In the genomic region with DNA sequence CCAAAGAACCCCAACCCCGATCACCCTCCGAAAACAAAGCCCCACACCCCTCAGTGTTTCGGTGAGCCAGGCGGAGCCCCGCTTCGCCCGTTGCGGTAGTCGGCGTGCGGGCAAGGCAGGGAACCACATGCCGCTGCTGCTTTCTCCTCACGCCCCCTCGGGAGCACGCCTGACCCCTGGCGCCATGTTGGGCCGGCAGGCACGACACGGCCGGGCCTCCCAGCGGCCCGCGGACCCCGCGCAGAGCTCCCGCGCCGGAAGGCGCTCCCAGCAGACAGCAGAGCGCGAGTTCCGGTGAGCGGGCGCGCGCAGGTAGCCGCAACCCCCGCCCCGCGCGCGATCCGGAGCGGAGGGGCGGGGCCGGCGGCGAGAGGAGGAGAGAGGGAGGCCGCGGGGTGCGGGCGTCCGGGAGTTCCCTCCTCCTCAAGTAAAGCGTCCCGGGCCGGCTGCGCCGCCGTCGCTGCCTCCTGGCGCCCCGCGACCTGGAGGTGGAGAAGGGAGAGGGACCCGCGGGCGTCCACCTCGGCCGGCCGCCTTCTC, we compare ENCODE assay signal across 8 mouse cellular contexts. TPM values are rescaled to one million over a fixed set of nuclear protein-coding genes. Genes with fewer than 3 reads are reported as not detected.
DNase-seq lines count a peak whose midpoint lies in the region; ATAC-seq and TF ChIP-seq lines count a peak whose summit lies in the region.

A gene (plus strand): TSS at position 371 of the 540 bp plus-strand sequence.

- H3K9ac ChIP-seq in hindbrain, embryonic 14.5 days = peak within 1 kb of the TSS; percentile 80

- WGBS in hindbrain, embryonic 14.5 days = under 1% methylated on average over 58 of the region's 69 CpGs

- peak within 1 kb of the TSS; percentile 94 for H3K4me2 ChIP-seq in hindbrain, embryonic 14.5 days (replicated peaks)

- intact Hi-C loops in left cerebral cortex, adult 2 months (cut with DNase I) = loop anchor here (5.0 kb wide), 1 partner anchor 101 kb away; no protein-coding TSS in a partner anchor

- peak within 1 kb of the TSS; percentile 90 for H3K27ac ChIP-seq in hindbrain, embryonic 14.5 days
- peak within 1 kb of the TSS; percentile 83 for H3K27ac ChIP-seq in left cerebral cortex, adult 2 months

- no peaks in the 10 kb centered on the region for H3K27me3 ChIP-seq in hindbrain, embryonic 14.5 days (ENCODE audit: control insufficient read depth, insufficient read depth, low read length)

- H3K4me3 ChIP-seq in hindbrain, embryonic 14.5 days (replicated peaks; ENCODE audit: low read length) = peak within 1 kb of the TSS; percentile 93
- peak within 1 kb of the TSS; percentile 81 for H3K4me3 ChIP-seq in left cerebral cortex, adult 2 months

- no peak for TF ChIP-seq CTCF in left cerebral cortex, adult 2 months (IDR thresholded peaks at IDR 0.05)

- H3K4me1 ChIP-seq in hindbrain, embryonic 14.5 days (replicated peaks; ENCODE audit: control insufficient read depth, insufficient read depth, low read length) = peaks cover 12% of the 10 kb centered on the region

- H3K36me3 ChIP-seq in hindbrain, embryonic 14.5 days (replicated peaks; ENCODE audit: control insufficient read depth, insufficient read depth) = no peaks in the 10 kb centered on the region

- ATAC-seq in hindbrain, embryonic 14.5 days (ENCODE audit: low FRiP score) = peak; percentile 92
- ATAC-seq in megakaryocyte, adult 5-6 weeks (ENCODE audit: poor library complexity, severe bottlenecking) = peak; percentile 89

- no peaks in the 10 kb centered on the region for H3K9me3 ChIP-seq in hindbrain, embryonic 14.5 days (ENCODE audit: control insufficient read depth, low read length)

- peak; percentile 94 for DNase-seq in ZHBTc4 (ENCODE audit: low read depth, low spot score)
- peak; percentile 82 to 88 for DNase-seq in cerebellum, postnatal 14 days
- DNase-seq in frontal cortex, postnatal 36 days (ENCODE audit: low spot score in 2 of 2) = peak; percentile 38 to 44
- DNase-seq in hindbrain, embryonic 14.5 days (ENCODE audit: low spot score) = peak; percentile 84
- peak; percentile 69 to 73 for DNase-seq in left cerebral cortex, adult 2 months (ENCODE audit: extremely low spot score in 1 of 2, low spot score in 2 of 2)
- peak; percentile 45 to 53 for DNase-seq in right cerebral cortex, adult 2 months (ENCODE audit: low spot score in 2 of 2)
- DNase-seq in urinary bladder, postnatal 10 days (ENCODE audit: low spot score) = peak; percentile 45

RNA-seq across cellular contexts. Expression of the gene that starts here (rescaled TPM):
- 25.0 and 27.2 TPM in 2 replicates for polyA plus RNA-seq in hindbrain, embryonic 14.5 days (2014; fragmentation: Nextera tagmentation; extraction: Ambion mirVana)
- 10 to 100 TPM; 12.5 to 13.6 TPM for total RNA-seq in left cerebral cortex, adult 2 months (2021)
- total RNA-seq in megakaryocyte, adult 5-6 weeks (2015) = 0.48 and 1.1 TPM in 2 replicates
- total RNA-seq in megakaryocyte, adult 5-6 weeks (2017) = 0.04 and 0.94 TPM in 2 replicates

Comparison
In these comparisons a context has a peak if more than half of its experiments do, and no peak if none do; other contexts are left out.
1. Peak in every context shown above with its lines: DNase-seq, ATAC-seq, H3K4me3 ChIP-seq and H3K27ac ChIP-seq.
2. RNA of the gene that starts here (total RNA-seq): 12.5 to 13.6 TPM in left cerebral cortex, adult 2 months; 0.04 to 1.1 TPM in megakaryocyte, adult 5-6 weeks; every median in the first group is over 4 times any median in the second.
3. DNase-seq: peak in every context shown above with its lines; median percentile 94 in ZHBTc4; 85 in cerebellum, postnatal 14 days; 84 in hindbrain, embryonic 14.5 days; 71 in left cerebral cortex, adult 2 months; 49 in right cerebral cortex, adult 2 months; 45 in urinary bladder, postnatal 10 days; 41 in frontal cortex, postnatal 36 days.